Mouse (Mus musculus) C2C12 (cell line): Measurements from ENCODE around the gene Slc26a9. TPM values are rescaled to one million over a fixed set of nuclear protein-coding genes. Genes with fewer than 3 reads are reported as not detected.

Source experiments
- H3K27me3 ChIP-seq: one replicate; pipeline ENCODE4 v1.6.1; 2011; ENCODE audit not compliant: control insufficient read depth, insufficient read depth, insufficient read length
- H3K36me3 ChIP-seq: one replicate; pipeline ENCODE4 v1.6.1; 2011; ENCODE audit not compliant: control insufficient read depth, insufficient read depth
- H3K4me3 ChIP-seq: one replicate; pipeline ENCODE4 v1.5.1; 2011; ENCODE audit warnings: mild to moderate bottlenecking, control low read depth; ENCODE audit not compliant: poor library complexity, insufficient read depth, severe bottlenecking
- H3K79me2 ChIP-seq: one replicate; pipeline ENCODE4 v1.6.1; 2011; ENCODE audit not compliant: control insufficient read depth, insufficient read depth
- H3K79me3 ChIP-seq: one replicate; pipeline ENCODE4 v1.6.1; 2011; ENCODE audit warnings: low read depth, control low read depth
- H3ac ChIP-seq: one replicate; pipeline ENCODE3; 2011; ENCODE audit warnings: low read depth; ENCODE audit not compliant: control insufficient read depth, insufficient read length
- CEBPB ChIP-seq: IDR thresholded peaks from one replicate; pipeline ENCODE4 v1.6.1; 2011; ENCODE audit warnings: low read depth, mild to moderate bottlenecking, control low read depth, moderate library complexity
- CTCF ChIP-seq: IDR thresholded peaks from one replicate; pipeline ENCODE4 v1.5.1; 2011; ENCODE audit not compliant: control insufficient read depth, insufficient read depth, insufficient read length
- FOSL1 ChIP-seq: IDR thresholded peaks from one replicate; pipeline ENCODE4 v1.8.0; 2011; ENCODE audit warnings: mild to moderate bottlenecking, low read length; ENCODE audit not compliant: poor library complexity, insufficient read depth, severe bottlenecking
- MAX ChIP-seq: IDR thresholded peaks from one replicate; pipeline ENCODE4 v1.6.1; 2011; ENCODE audit warnings: mild to moderate bottlenecking, control low read depth
- MYOD1 ChIP-seq: IDR thresholded peaks from one replicate; pipeline ENCODE4 v1.6.1; 2011; ENCODE audit warnings: low read depth; ENCODE audit not compliant: control insufficient read depth, insufficient read length
- MYOG ChIP-seq: IDR thresholded peaks from one replicate; pipeline ENCODE4 v1.6.1; 2011; ENCODE audit not compliant: control insufficient read depth, insufficient read length; ENCODE audit errors: extremely low read depth
- USF1 ChIP-seq: IDR thresholded peaks from one replicate; pipeline ENCODE4 v1.6.1; 2011; ENCODE audit warnings: low read depth, mild to moderate bottlenecking, control low read depth, moderate library complexity
- polyA plus RNA-seq: library from polyadenylated mRNA; unstranded; fragments of >200 nt; fragmentation: generic; extraction: Trizol; gene quantifications from one replicate; pipeline ENCODE4 v1.2.1, GENCODE M21; 2012; ENCODE audit warnings: missing spikeins

Slc26a9 gene
- polyA plus RNA-seq, 1 experiment, result not detected

DNA sequence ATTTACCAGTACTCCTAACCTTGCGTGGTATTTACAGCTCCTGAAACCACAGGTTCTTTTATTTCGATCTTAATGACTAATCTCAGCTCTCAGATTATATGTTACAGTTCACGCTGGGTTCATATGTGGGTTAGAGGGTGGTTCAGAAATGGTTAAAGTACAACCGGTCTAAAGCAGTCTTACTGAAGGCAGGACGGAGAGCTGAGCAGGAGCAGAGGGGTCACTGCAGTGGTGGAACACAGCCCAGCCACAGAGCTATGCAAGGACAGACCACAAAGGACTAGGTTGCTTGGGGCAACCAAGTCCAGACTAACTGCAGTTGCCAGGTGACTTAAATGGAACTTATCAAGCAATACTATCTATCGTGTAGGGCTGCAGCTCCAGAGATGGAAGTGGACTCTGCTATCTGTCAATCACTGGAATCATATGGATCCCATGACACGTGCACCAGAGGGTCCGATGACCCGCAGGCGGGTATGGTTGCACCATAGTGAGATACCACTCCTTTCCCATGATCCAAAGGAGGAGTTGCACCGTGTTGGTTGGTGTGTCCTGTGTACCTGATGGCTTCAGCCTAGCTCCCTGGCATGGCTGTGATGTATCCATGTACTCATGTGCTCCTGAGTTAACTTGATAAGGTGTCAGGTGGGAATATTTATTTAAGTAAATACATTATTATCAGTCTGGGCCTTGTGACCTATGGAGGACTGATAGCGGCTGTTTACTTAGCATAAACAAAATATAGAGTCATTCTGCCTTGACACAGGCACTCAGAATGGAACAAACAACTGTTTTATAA is 13.0 kb upstream of the Slc26a9 start:
- Histone ChIP-seq H3K36me3 (no peaks in the 10 kb centered on the region), H3K4me3 (no peak overlapping the region), H3K79me2 (no peaks in the 10 kb centered on the region), H3K79me3 (no peaks in the 10 kb centered on the region), H3ac (no peak overlapping the region), H3K27me3 (no peaks in the 10 kb centered on the region)
- TF ChIP-seq CEBPB (no peak), FOSL1 (no peak), MYOD1 (no peak), CTCF (no peak), MYOG (no peak), MAX (no peak), USF1 (no peak)

DNA sequence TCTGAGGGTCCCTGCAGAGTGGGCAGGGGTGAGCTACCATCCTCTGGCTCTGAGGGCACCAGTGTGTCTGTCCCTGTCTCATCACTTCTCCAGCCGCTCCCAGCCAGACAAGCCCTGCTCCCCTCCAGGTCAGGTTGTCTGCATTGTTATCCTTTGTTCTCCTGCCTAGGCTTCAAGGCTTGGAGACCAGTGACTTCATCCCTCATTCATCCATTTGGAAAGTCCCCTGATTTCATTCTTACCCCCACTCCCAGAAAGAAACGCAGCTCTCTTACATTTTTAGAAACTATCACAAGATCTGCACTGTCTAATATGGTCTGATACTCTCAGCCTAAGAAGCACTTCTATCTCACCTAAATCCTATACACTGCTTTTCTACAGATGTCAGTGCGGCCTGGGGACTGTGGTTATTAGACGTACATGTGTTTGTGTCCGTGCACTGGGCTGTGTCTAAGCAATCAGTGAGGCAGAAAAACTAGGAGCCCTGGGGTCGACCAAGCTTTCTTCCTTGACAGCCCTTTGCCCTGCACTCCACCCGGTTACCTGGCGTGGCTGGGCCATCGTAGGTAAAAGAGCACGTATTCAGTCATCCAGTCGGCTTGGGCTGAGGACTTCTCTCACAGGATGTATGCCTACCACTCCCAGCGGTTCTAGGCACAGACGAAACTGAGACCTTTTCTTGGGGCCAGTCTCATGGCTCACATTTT is 10.2 kb upstream of the Slc26a9 start:
- Histone ChIP-seq H3ac (no peak overlapping the region), H3K4me3 (no peak overlapping the region), H3K36me3 (no peaks in the 10 kb centered on the region), H3K79me3 (no peaks in the 10 kb centered on the region), H3K27me3 (no peaks in the 10 kb centered on the region), H3K79me2 (no peaks in the 10 kb centered on the region)
- TF ChIP-seq MYOD1 (no peak), MAX (no peak), MYOG (no peak), USF1 (no peak), CEBPB (no peak), CTCF (no peak), FOSL1 (no peak)

DNA sequence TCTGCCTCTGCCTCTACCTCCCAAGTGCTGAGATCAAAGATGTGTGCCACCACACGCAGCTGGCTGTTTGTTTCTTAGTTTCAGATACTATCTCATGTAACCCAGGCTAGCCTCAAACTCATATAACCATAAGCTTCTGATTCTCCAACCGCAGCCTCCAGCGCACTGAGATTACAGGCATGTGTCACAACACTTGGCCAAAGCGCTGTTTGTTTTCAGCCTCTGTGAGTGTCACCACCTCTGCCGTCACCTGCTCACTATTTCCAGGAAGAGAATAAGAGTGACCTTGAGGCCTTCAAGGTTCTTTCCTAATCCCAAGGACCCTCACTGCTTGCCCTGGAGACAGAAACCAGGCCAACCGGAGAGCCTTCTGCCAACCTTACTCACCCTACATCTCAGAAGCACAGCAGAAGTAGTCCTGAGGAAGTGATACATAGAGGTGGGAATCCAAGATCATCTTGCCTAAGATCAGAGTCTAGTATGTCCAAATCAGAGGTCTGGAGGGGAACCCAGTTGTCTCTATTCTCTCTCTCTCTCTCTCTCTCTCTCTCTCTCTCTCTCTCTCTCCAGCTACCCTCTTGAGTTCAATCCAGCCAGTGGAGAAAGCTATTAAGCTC is 9.1 kb upstream of the Slc26a9 start:
- Histone ChIP-seq H3ac (no peak overlapping the region), H3K79me3 (no peaks in the 10 kb centered on the region), H3K27me3 (no peaks in the 10 kb centered on the region), H3K36me3 (no peaks in the 10 kb centered on the region), H3K79me2 (no peaks in the 10 kb centered on the region), H3K4me3 (no peak overlapping the region)
- no peak for TF ChIP-seq USF1
- TF ChIP-seq MAX, result no peak
- no peak for TF ChIP-seq MYOG
- TF ChIP-seq CTCF, result no peak

DNA sequence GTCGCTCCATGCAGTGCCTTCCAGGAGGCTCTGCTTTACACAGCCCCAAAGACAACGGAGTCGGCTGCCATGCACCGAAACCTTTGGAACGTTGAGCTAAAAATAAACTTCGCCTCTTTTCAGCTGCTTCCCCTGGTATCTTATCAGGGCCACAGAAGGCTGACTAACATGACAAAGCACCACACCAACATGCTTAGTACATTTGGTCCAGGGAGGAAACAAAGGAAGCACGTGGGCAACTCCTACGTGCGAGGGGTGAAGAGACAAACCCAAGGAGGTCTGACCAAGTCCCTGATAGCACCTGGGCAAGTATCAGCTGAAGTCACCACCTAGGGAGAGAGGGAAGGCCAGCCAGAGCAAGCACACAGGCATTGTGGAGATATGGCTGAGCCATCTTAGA is 7.3 kb upstream of the Slc26a9 start:
- Histone ChIP-seq H3K27me3 (no peaks in the 10 kb centered on the region), H3K79me2 (no peaks in the 10 kb centered on the region), H3ac (no peak overlapping the region), H3K79me3 (no peaks in the 10 kb centered on the region), H3K36me3 (no peaks in the 10 kb centered on the region), H3K4me3 (no peak overlapping the region)
- no peak for TF ChIP-seq MYOG
- TF ChIP-seq CEBPB, result no peak

DNA sequence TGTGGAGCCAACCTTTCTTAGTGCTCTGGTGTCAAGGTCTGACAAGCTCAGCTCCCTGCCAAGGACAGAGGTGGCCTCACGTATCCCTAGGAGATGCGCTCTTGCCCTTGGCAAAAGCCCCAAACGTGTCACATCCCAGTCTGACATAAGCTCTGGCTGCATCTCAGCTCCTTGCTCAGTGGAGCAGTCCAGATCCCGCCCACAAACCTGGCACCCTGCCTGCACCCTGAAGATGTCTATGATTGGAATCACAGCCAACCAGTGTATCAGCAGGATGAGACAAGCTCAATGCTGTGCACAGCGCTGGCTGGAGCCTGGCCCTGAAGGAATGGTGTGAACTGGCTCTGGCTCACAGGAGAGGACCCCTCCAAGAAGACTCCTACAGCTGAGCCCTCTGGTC is 6.6 kb upstream of the Slc26a9 start:
- no peaks in the 10 kb centered on the region for H3K36me3 ChIP-seq
- H3K27me3 ChIP-seq, result no peaks in the 10 kb centered on the region
- H3ac ChIP-seq, result no peak overlapping the region
- H3K4me3 ChIP-seq, result no peak overlapping the region
- H3K79me2 ChIP-seq, result no peaks in the 10 kb centered on the region
- no peak for TF ChIP-seq MYOD1
- TF ChIP-seq FOSL1, result no peak
- H3K79me3 ChIP-seq, result no peaks in the 10 kb centered on the region

DNA sequence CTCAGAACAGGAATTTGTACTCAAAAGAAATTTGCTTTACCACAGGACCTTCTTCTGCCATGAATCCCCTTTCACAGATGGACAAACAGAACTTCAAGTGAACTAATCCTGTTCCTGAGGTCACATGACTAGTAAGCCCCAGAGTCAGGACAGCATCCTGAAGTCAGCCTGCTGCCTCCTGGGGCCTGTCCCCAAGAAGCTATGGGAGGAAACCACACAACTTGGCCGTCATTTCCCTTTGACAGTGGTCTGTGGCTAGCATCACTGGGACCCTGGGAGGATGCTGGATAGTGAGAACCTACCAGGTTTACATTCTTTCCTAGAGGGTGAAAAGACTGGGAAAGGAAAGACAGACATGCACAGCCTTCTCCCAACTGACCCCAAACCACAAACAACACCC is 5.1 kb upstream of the Slc26a9 start:
- Histone ChIP-seq H3K4me3 (no peak overlapping the region), H3K79me2 (no peaks in the 10 kb centered on the region), H3K79me3 (no peaks in the 10 kb centered on the region), H3ac (no peak overlapping the region), H3K27me3 (no peaks in the 10 kb centered on the region), H3K36me3 (no peaks in the 10 kb centered on the region)
- TF ChIP-seq MYOG (no peak), MAX (no peak), CTCF (no peak)
